Mouse (Mus musculus) olfactory bulb, adult 2 months (tissue): Measurements from ENCODE around the gene Vil1. TPM values are rescaled to one million over a fixed set of nuclear protein-coding genes. Genes with fewer than 3 reads are reported as not detected.

Experiments
- H3K27ac ChIP-seq: fragments of 200-500 bp; 2 replicates; pipeline ENCODE4 v1.5.1; 2012; ENCODE audit warnings: low read depth, low read length; ENCODE audit not compliant: insufficient read depth
- H3K4me1 ChIP-seq: fragments of 200-500 bp; 2 replicates; pipeline ENCODE4 v1.6.1; 2012; ENCODE audit warnings: low read length; ENCODE audit not compliant: control insufficient read depth, insufficient read depth
- H3K4me3 ChIP-seq: fragments of 200-500 bp; 2 replicates; pipeline ENCODE4 v1.5.1; 2012; ENCODE audit warnings: mild to moderate bottlenecking, low read depth, low read length, moderate library complexity; ENCODE audit not compliant: insufficient read depth
- CTCF ChIP-seq: fragments of 200-500 bp; IDR thresholded peaks from 2 replicates; pipeline ENCODE4 v1.5.1; 2012; ENCODE audit warnings: low read depth, mild to moderate bottlenecking, low read length, moderate library complexity; ENCODE audit not compliant: insufficient read depth
- POLR2A ChIP-seq: fragments of 200-500 bp; IDR thresholded peaks from 2 replicates; pipeline ENCODE4 v1.6.1; 2012; ENCODE audit warnings: mild to moderate bottlenecking, low read depth, low read length, moderate library complexity; ENCODE audit not compliant: insufficient read depth
- WGBS: fragments of 180-500 bp; shearing (Covaris S2); methylation state at CpG from one replicate; pipeline ENCODE4 v1.1.7; 2018; 5-methylcytosine and 5-hydroxymethylcytosine counted together
- polyA plus RNA-seq: library from polyadenylated mRNA; stranded (reverse); fragments of >200 nt; gene quantifications from 2 replicates; pipeline ENCODE4 v1.2.4, GENCODE M21; 2012; ENCODE audit warnings: low replicate concordance; ENCODE audit not compliant: missing spikeins, insufficient read depth, insufficient read length

Vil1 gene
- polyA plus RNA-seq, 1 experiment = not detected

- 79% methylated on average over 3 of the region's 3 CpGs for WGBS
- Histone ChIP-seq H3K27ac (no peak overlapping the region), H3K4me3 (no peak overlapping the region), H3K4me1 (peaks cover 10% of the 10 kb centered on the region)
- TF ChIP-seq POLR2A (no peak), CTCF (no peak)
Observed at GRCm38 (mm10) chr1:74400531-74400930, 8.6 kb upstream of the Vil1 start.

GRCm38 (mm10) chr1:74401015-74401702 lies 8.0 kb upstream of the Vil1 start:
- TF ChIP-seq CTCF = no peak
- no peak for TF ChIP-seq POLR2A
- Histone ChIP-seq H3K27ac (no peak overlapping the region), H3K4me1 (peaks cover 10% of the 10 kb centered on the region), H3K4me3 (no peak overlapping the region)
- WGBS = 64% methylated on average over 16 of the region's 16 CpGs

DNA sequence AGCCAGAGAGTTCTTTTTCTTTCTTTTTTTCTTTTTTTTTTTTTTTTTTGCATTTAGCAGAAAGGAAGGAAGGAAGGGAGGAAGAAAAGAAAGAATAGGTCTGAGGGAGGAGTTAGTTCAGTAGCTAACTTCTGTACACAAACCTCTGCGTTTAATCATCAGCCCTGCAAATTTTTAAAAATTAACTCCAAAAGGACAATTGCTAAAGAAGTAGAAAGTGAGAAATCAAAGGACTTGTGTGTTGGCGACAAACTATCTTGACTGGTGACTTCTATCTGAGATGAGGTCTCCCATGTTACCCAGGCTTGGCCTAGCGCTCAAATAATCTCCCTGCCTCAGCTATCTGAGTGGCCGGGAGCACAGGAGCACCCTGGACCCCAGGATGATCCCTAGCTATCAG lies 5.0 kb upstream of the Vil1 start:
- WGBS = 91% methylated on average over 4 of the region's 4 CpGs
- no peak overlapping the region for H3K27ac ChIP-seq
- H3K4me1 ChIP-seq = peaks cover 5% of the 10 kb centered on the region; the same call in 1 of the 2 replicates
- no peak overlapping the region for H3K4me3 ChIP-seq
- TF ChIP-seq CTCF (no peak), POLR2A (no peak)

DNA sequence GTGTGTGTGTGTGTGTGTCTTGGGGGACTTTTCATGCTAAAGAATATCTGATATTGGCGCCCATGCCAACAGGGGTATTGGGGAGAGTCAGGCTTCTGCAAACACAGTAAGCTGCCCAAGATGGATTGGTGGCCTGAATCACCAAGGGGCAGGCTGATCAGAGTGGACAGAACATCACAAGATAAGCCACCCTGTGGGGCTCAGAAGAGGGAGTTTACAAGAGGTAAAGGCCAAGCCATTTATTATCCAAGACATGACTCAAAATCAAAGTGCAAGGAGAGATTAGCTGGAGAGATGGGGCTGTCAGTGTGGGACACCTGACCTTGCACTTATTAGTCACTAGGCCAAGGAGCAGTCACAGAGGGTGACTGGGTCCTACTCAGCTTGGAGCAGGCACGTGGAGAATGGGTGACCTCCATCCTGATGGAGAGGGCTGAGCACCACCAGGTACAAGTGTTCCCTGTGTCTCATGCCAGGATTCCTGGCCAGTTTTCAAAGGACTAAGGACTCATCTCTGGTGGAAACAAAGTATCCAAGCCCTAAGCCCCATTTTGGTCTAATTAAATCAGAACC lies 2.7 kb downstream of the Vil1 start:
- no peak for TF ChIP-seq POLR2A
- no peak for TF ChIP-seq CTCF
- H3K27ac ChIP-seq = no peak overlapping the region
- H3K4me3 ChIP-seq = no peak overlapping the region
- WGBS = 64% methylated on average over 2 of the region's 2 CpGs
- peaks cover 5% of the 10 kb centered on the region; the same call in 1 of the 2 replicates for H3K4me1 ChIP-seq

GRCm38 (mm10) chr1:74412711-74413110 lies 3.5 kb downstream of the Vil1 start:
- Histone ChIP-seq H3K27ac (no peak overlapping the region), H3K4me1 (peaks cover 5% of the 10 kb centered on the region; the same call in 1 of the 2 replicates), H3K4me3 (no peak overlapping the region)
- WGBS = 83% methylated on average over 8 of the region's 8 CpGs
- no peak for TF ChIP-seq POLR2A
- TF ChIP-seq CTCF = no peak

DNA sequence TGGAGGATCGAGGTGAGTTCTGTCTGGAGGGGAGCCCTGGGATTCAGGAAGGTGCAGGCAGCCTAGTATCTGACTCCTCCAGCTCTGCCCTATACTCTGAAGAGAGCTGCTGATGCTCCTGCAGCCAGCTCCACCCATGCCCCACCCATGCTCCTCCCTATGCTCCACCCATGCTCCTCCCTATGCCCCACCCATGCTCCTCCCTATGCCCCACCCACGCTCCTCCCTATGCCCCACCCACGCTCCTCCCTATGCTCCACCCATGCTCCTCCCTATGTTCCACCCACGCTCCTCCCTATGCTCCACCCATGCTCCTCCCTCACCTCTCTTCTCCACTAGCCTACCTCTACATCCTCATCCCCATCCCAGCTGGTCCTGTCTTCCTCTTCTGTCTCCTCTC lies 6.0 kb downstream of the Vil1 start:
- H3K4me1 ChIP-seq = no peaks in the 10 kb centered on the region
- 55% methylated on average over 4 of the region's 4 CpGs for WGBS
- TF ChIP-seq POLR2A = no peak
- no peak for TF ChIP-seq CTCF
- no peak overlapping the region for H3K4me3 ChIP-seq
- no peak overlapping the region for H3K27ac ChIP-seq

DNA sequence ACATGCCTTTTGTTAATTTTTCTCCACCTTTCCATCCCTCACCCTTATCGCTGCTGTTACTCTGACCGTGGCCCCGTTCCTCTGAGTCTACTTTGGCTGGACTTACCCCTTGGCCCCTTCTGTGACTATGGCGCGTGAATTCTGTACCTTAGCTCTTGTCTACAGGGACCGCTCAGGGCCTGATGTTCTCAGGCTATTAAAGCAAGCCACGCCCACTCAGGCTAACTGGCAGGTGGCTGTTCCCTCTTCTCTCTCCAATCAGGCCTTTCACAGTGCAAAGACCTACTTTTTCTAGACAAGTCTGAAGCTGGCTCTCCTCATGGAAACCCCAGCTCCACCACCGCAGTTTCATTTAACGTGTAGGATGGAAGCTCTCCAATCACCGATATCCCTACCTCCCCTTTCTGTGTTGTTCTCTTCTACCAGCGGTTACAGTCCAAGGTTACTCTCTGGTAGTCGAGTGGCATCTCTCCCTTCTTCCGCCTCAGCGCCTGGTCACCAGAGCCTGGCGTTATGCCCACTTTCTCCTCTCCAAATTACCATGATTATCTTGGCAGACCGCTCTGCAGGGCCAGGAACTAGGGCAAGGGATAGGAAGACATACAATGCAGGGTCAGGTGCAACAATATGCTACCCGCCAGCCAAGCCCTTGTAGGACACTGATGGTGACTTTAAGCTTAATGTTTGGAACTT lies 9.7 kb downstream of the Vil1 start:
- H3K27ac ChIP-seq = no peak overlapping the region
- TF ChIP-seq CTCF (no peak), POLR2A (no peak)
- peaks cover 4% of the 10 kb centered on the region; the same call in 1 of the 2 replicates for H3K4me1 ChIP-seq
- WGBS = 70% methylated on average over 17 of the region's 17 CpGs
- H3K4me3 ChIP-seq = no peak overlapping the region

DNA sequence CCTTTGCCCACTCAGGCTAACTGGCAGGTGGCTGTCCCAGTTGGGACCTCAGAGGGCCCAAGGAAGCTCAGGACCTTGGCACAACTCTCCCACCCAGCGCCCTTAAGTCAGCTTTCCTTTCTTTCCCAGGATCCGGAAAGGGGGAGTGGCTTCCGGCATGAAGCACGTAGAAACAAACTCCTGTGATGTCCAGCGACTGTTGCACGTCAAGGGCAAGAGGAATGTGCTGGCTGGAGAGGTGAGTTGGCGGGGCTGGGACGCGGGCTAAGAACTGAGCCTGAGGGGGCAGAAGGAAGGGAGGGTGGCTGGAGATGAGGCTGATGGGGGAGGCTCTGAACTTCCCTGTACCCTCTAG lies 10.2 kb downstream of the Vil1 start:
- 70% methylated on average over 9 of the region's 9 CpGs for WGBS
- Histone ChIP-seq H3K4me1 (peaks cover 4% of the 10 kb centered on the region; the same call in 1 of the 2 replicates), H3K4me3 (no peak overlapping the region), H3K27ac (no peak overlapping the region)
- no peak for TF ChIP-seq POLR2A
- no peak for TF ChIP-seq CTCF

- Histone ChIP-seq H3K4me1 (peaks cover 4% of the 10 kb centered on the region; the same call in 1 of the 2 replicates), H3K27ac (no peak overlapping the region), H3K4me3 (no peak overlapping the region)
- 46% methylated on average over 8 of the region's 8 CpGs for WGBS
- no peak for TF ChIP-seq POLR2A
Observed at GRCm38 (mm10) chr1:74423147-74423546, 14.0 kb downstream of the Vil1 start.
